Mouse (Mus musculus): ENCODE data around the gene Sp100. TPM values are rescaled to one million over a fixed set of nuclear protein-coding genes. Genes with fewer than 3 reads are reported as not detected.

The Sp100 gene
- total RNA-seq, 2 experiments from 2014 or later = 2.5 to 4.4 TPM

GRCm38 (mm10) chr1:85750650-85751049 is 100.9 kb downstream of the Sp100 start:
- DNase-seq = no peak

- no peak for DNase-seq
Measured at GRCm38 (mm10) chr1:85751494-85751893, 101.7 kb downstream of the Sp100 start.

DNA sequence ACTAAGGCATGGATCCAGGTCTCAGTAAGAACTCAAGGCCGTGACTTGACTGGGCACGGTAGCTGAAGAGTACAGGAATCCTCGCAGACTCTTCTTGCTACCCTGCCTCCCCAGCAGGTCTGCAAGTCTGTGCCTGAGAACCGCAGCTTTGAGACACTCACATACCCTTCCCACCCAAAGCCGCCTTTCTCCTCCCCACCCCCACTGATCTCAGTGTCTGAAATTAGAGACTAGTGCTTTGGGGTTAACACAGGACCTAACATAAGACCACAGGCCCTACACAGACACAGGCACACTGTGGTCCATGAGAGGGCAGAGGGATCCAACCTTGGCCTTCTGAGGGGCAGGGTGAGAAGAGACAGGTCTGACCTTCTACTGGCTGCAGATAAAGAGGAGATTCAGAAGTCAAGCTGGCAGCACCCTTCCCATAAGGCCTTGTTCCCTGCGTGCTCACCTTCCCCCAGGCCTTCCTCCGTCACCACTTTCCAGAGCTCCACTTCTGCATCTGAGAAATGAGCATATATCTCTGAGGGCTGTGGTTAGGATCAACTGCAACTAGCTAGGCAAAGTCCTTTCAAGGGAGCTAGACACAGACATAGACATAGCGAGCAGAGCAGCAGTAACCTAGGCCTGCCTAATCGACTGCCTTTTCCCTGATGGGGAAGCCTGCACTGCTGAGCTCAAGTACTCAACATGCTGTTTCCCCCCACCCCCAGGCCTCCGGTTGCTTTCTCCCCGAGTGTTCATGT is 102.3 kb downstream of the Sp100 start:
- no peak for DNase-seq

GRCm38 (mm10) chr1:85757531-85758230 is 107.9 kb downstream of the Sp100 start:
- no peak for DNase-seq

GRCm38 (mm10) chr1:85758231-85758968 is 108.6 kb downstream of the Sp100 start:
- no peak for DNase-seq

- no peak for DNase-seq
Measured at GRCm38 (mm10) chr1:85758969-85759293, 109.1 kb downstream of the Sp100 start.

Small RNA genes lying within 50 kb of the gene (microRNA-seq; reads per million reads assigned to microRNA genes)
- gene Mir8096 = 0 reads per million in 2 experiments

Other genes with a start within 250 kb of the Sp100 start
- not detected for gene G530012D18Rik, start 74.3 kb upstream of the Sp100 start, total RNA-seq (2021)
- gene Sp110, start 51.2 kb upstream of the Sp100 start, total RNA-seq (2021) = 1 to 10 TPM; 1.0 to 1.1 TPM
- under 1 TPM; 0.87 to 0.90 TPM for gene Sp140, start 49.6 kb upstream of the Sp100 start, total RNA-seq (2021)
- gene A630001G21Rik, start 128.7 kb downstream of the Sp100 start, total RNA-seq (2021) = 1 to 10 TPM in 1 of 2 experiments, under 1 TPM in 1; 0.42 to 1.6 TPM
- 10 to 100 TPM; 68.8 to 86.6 TPM for gene Cab39, start 143.5 kb downstream of the Sp100 start, total RNA-seq (2021)
- gene Itm2c, start 244.3 kb downstream of the Sp100 start, total RNA-seq (2021) = 10 to 100 TPM; 59.7 to 68.9 TPM

All from gastrocnemius, postnatal 10 days (tissue).